Mouse (Mus musculus): ENCODE data around the gene Gusb.
"Not testable (repeated sequence)": the region's sequence is repeated elsewhere in the genome, so short reads cannot be mapped to it uniquely, and the experiment has no call there.

DNA sequence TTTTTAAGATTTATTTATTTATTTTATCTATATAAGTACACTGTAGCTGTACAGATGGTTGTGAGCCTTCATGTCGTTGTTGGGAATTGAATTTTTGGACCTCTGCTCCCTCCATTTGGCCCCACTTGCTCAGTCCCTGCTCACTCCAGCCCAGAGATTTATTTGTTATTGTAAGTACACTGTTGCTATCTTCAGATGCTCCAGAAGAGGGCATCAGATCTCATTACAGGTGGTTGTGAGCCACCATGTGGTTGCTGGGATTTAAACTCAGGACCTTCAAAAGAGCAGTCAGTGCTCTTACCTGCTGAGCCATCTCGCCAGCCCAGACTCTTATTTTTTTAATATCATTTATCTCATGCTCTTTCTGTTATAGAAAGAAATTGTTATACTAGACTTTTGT, 33.5 kb upstream of the Gusb start:
- peak; percentile 59 for TF ChIP-seq CTCF (IDR thresholded peaks at IDR 0.05; ENCODE audit: low read depth)
- not testable (repeated sequence) for TF ChIP-seq EP300 (optimal IDR thresholded peaks at IDR 0.05)
